Mouse (Mus musculus) stomach, postnatal 0 days (tissue): ENCODE measurements around the gene Kcne1l.

ENCODE experiments used
- CTCF ChIP-seq: IDR thresholded peaks from 2 replicates; pipeline ENCODE4 v1.5.1; 2016; ENCODE audit warnings: antibody characterized with exemption, low read depth, mild to moderate bottlenecking, moderate library complexity
- EP300 ChIP-seq: optimal IDR thresholded peaks from 2 replicates; pipeline ENCODE3; 2016; ENCODE audit warnings: antibody characterized with exemption

DNA sequence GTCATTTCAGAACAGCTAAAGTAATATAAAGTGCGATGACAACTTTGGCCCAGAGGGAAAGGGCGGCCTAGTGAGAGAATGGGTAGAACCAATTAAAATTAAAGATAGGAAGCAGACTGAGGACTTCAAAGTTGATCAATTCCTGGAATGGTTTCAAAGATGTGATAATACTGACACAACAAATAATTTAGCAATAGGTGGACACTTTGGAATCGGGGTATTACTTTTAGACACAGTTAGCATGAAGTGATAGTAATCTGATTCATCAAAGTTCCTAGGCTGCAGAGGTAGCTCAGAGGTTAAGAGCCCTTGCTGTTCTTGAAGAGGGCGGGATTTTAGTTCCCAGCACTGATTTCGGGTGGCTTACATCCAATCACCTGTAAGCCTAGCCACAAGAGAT, 29.4 kb upstream of the Kcne1l start:
- TF ChIP-seq CTCF (no peak), EP300 (no peak)
